Mouse (Mus musculus) thymus, postnatal 10 days (tissue): ENCODE measurements around the gene Chsy1.

ENCODE experiments used
- DNase-seq, 2 experiments: peaks; one replicate each; pipeline ENCODE4 v3.0.0; 2021; ENCODE audit warnings: low spot score in 2 of 2

Chsy1 gene

DNA sequence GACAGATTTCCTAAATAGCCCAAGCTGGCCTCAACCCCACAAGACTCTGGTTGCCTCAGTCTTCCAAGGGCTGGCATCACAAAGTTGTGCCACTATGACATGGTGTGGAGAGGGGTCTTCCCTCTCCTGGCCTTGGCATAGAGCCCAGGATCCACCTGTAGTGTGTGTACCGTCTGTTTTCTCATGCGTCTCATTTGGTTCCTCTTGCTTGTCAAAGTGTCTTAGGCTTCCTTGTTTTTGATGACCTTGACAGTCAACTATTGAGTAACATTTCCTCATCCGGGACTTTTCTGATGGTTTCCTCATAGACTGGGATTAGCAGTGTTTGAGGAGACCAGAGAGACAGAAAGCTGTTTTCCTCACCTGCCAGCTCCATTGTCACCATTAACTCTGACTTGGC lies 30.8 kb downstream of the Chsy1 start:
- DNase-seq = no peak

- no peak for DNase-seq
These were observed 31.7 kb downstream of the Chsy1 start for GRCm38 (mm10) chr7:66140923-66141570.

DNA sequence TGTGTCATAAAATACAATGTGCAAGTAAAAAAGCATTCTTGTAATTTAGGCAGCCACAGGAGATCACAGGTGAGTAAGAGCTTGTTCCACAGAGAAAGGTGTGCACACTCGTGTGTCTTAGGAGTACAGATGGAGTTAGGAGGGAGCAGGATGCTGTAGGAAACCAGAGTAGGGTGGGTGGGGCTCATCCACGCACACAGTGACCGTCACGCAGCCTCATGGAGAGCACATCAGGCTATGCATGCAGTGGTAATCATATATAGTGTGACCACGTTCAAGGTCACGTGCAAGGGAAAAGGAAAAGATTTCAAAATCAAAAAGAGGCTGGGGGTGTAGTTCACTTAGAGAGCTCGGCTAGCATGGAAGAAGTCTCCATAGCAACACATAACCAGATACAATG lies 33.2 kb downstream of the Chsy1 start:
- no peak for DNase-seq

DNA sequence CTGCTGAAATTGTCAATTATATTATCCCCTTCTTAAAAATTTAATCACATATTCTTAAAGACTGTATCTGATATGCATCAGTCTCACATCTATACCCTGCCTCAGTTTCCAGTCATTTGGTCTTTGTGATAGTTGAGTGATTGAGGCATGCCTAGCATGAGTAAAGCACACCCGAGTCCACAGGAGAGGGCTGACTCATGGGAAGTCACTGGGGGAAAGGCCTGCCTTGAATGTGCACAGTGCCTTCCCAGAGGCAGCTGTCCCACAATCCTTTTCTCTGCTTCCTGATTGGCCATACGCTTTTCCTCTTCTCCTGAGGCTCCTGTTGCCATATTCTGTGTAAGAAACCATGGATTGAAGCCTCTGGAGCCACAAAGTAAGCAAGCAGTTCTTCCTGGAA lies 35.2 kb downstream of the Chsy1 start:
- no peak for DNase-seq

- no peak for DNase-seq
These were observed 37.8 kb downstream of the Chsy1 start for GRCm38 (mm10) chr7:66147156-66147555.

DNA sequence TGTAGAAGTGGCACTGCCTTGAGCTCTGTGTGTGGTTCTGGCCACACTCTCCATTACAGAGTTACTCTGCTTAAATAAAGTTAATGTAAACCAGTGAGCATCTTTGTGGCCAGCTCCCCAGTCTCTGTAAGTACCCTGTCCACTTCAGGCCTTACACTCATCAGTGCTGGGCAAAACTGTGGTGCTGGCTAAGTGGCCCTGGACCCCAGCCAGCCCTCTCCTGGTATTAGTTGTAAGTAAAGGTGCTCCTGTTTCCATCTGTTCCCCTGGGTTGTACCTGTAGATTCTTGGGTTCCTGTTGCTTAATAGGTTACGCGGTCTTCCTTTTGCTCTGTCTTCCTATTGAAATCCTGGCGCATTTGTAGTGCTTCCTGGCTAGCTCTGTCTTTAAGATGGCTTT lies 38.5 kb downstream of the Chsy1 start:
- DNase-seq = no peak

DNA sequence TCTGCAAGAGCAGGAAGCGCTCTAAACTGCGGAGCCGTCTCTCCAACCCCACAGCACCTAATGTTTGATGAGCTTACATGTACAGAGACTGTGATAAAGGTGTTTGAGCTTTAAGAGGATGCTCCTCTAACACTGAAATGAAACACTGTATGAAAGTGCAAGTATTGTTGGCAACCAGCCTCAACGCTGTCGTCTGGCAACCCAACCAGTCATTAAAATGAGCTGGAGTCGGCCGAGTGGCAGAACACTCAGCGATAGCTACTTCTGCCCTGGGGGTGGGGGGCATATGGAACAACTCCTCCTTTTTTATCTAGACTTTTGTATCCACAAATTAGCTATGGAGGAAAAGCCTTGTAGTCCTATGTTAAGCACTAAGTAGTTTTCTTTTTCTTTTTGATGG lies 40.2 kb downstream of the Chsy1 start:
- DNase-seq = no peak

- DNase-seq = no peak
These were observed 41.1 kb downstream of the Chsy1 start for GRCm38 (mm10) chr7:66150411-66150810.

DNA sequence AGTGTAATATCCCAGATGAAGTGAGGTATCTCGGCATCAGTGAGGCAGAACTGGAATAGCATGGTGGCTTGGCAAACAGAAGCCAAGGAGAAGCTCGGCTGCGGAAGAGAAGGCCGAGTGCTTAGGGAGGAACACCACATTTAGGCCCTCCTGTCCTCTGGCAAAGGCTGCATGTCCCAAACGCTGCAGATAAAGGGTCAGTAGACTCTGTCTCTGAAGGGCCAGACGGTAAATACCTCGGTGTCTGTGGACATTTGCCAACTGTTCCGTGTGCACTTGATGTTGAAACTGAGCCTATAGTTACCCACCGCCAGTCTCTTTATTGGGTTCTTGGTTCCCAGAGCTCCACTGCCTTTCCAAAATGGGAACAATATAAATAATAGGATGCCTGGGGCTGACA lies 48.1 kb downstream of the Chsy1 start:
- no peak for DNase-seq

GRCm38 (mm10) chr7:66157861-66158415 lies 48.6 kb downstream of the Chsy1 start:
- DNase-seq = no peak

- no peak for DNase-seq
These were observed 49.4 kb downstream of the Chsy1 start for GRCm38 (mm10) chr7:66158616-66159129.

DNA sequence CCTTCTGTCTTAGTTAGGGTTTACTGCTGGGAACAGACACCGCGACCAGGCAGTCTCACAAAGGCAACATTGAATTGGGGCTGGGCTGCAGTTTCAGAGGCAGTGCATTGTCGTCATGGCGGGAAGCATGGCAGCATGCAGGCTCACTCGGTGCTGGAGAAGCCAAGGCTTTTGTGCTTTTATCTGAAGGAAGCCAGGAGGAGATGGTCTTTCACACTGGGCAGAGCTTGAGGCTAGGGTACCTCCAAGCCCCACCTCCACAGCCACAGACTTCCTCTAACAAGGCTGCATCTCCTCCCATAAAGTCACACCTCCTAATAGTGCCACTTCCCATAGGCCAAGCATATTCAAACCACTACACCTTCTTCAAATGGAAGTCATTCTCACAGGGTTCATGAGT lies 50.6 kb downstream of the Chsy1 start:
- no peak for DNase-seq

DNA sequence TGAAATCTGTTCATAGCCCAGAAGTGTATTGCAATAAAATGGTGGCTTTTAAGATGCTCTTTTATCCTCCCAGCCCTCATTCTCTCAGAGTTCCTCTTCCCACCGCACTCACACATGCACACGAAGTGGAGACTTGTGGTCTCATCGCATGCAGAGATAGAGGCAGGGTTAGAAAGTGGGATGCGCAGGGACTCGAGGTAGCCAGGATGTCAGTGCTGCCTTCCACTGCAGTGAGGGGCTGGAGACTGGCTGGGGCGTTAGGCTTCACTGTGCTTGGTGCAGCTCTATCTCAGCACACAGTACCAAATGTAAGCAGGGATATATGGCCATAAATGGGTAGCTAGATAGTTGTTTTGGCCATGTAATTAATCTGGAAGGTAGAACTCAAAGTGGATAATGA lies 52.5 kb downstream of the Chsy1 start:
- DNase-seq = no peak

- no peak for DNase-seq
These were observed 53.2 kb downstream of the Chsy1 start for GRCm38 (mm10) chr7:66162489-66162888.

GRCm38 (mm10) chr7:66162981-66163380 lies 53.7 kb downstream of the Chsy1 start:
- DNase-seq = no peak

GRCm38 (mm10) chr7:66164427-66165031 lies 55.2 kb downstream of the Chsy1 start:
- no peak for DNase-seq

DNA sequence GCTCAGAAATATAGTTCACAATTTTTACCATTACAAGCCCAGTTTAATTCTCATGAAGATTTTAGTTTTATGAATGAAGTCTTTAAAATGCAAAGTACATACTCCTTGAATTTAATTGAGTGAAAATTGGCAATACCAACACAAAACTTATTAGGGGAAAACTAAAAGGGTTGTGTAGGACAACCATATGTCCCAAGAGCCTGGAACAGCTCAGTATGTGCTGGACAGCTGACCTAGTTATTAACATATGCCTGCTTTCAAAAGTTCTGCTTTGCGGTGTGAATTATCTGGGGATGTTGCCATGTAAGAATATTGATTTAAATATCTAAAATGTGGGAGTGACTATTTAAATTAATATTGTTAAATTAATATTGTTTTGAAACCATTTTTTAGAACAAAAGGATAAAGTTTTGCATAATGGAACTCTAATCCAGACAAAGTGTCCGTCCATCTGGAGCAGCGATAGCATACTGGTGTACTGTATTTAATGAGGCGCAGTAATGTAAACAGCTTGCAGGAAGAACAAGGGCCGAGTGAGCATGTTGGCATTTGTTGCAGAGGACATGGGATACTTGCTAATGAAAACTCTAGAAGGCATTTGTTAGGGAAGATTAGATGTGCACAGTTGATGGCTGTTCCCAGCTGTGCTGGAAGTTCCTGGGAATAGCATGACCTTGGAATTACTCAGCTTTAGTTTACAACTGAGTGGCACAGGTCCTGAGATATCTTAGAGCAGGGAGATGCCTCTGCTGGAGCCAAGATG lies 55.9 kb downstream of the Chsy1 start:
- DNase-seq = no peak

- no peak for DNase-seq
These were observed 59.6 kb downstream of the Chsy1 start for GRCm38 (mm10) chr7:66168877-66169276.

DNA sequence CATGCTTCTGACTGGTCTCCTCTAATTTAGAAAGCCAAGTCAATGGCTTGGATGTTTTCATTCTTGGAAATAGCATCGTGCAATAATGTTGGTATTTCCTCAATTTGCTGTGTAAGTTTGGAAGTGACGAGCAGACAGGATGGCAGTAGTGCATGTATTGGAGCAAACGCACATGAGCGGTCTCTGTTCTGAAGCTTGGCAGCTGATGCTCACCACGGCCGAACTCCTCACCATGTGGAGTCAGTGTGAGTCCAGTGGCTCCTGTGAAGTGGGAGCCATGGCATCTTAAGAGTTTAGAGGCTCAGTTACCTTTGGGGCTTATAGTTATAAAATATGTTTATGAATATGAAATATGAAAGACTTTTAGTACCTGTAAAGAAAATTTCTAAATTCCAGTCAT lies 60.2 kb downstream of the Chsy1 start:
- no peak for DNase-seq

GRCm38 (mm10) chr7:66170802-66171505 lies 61.6 kb downstream of the Chsy1 start:
- no peak for DNase-seq

DNA sequence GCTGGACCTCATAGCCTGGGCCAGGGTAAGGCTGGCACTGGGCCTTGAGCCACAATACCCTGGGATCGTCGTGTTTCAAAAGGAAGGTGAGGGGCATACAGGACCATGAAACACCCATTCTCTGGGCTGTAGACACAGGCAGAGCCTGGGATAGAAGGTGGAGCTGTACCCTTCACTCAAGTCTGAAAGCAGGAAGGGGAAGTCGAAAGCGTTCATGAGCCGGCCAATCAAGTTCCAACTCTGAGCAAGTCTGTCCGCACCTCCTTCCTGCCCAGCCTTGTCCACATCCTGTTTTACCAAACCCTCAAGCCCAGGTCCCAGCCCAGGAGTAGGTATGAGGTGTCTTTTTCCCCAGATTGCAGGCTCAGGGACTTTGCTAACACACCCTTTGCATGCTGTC lies 66.4 kb downstream of the Chsy1 start:
- no peak for DNase-seq

DNA sequence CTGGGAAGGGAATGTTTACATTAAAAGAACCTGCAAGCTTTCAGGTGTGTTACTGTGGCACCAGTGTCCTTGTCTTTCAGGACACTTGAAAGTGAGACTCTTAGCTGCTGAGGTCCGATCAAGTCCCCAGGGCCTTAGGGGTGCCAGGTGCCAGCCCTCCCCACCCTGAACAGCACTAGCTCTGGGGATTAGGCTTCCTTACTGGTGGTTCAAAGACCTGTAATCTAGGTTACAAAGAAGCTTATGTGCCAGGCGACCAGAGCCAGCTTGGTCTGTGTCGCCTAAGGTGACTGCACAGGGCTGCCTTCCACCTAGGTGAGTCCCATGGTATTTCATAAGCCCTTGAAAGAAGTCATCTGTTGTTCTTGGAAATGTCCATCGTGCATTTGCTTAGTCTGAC lies 66.9 kb downstream of the Chsy1 start:
- no peak for DNase-seq
